Mouse (Mus musculus): ENCODE data around the gene Fgf12.

Gene Fgf12

GRCm38 (mm10) chr16:28476651-28477050, 276.2 kb downstream of the Fgf12 start:
- DNase-seq (ENCODE audit: low spot score in 2 of 2): no peak

GRCm38 (mm10) chr16:28475553-28475952, 277.3 kb downstream of the Fgf12 start:
- DNase-seq (ENCODE audit: low spot score in 2 of 2): no peak

- no peak for DNase-seq (ENCODE audit: low spot score in 2 of 2)
Measured at GRCm38 (mm10) chr16:28454821-28455220, 298.0 kb downstream of the Fgf12 start.

- DNase-seq (ENCODE audit: low spot score in 2 of 2): no peak
Measured at GRCm38 (mm10) chr16:28447114-28447455, 305.8 kb downstream of the Fgf12 start.

- DNase-seq (ENCODE audit: low spot score in 2 of 2): peak in 1 of 2 experiments; percentile 38
Measured at GRCm38 (mm10) chr16:28446334-28447113, 306.3 kb downstream of the Fgf12 start.

GRCm38 (mm10) chr16:28445800-28446333, 307.0 kb downstream of the Fgf12 start:
- no peak for DNase-seq (ENCODE audit: low spot score in 2 of 2)

DNA sequence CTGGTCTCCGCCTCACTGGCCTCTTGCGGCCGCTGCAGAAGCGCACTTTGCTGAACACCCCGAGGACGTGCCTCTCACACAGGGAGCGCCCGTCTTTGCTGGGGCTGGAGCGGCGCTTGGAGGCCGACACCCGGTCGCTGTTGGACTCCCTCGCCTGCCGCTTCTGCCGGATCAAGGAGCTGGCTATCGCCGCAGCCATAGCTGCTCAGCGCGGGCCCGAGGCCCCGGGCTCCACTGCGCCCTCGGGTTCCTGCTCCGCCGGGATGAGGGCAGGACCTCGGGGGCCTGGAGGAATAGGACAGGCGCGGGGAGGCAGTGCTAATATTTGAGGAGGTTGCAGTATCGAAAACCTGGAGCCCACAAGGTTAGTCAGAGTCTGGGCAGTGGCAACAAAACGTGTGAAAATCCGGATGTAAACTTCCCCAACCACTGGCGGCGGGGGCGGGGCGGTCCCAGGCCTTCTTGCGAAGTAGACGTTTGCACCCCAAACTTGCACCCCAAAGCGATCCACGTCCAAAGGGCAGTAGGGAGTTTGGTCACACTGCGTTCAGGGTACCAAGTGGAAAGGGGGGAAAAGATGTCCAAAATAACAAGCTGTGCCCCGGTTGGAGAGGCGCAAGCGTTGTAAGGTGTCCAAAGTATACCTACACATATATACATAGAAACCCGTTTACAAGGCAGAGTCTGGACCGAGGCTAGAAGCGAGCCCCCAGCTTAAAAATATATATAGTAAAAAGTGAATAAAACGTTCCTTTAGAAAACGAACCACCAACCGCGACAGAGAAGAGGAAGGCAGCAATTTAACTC, 307.7 kb downstream of the Fgf12 start:
- no peak for DNase-seq (ENCODE audit: low spot score in 2 of 2)

DNA sequence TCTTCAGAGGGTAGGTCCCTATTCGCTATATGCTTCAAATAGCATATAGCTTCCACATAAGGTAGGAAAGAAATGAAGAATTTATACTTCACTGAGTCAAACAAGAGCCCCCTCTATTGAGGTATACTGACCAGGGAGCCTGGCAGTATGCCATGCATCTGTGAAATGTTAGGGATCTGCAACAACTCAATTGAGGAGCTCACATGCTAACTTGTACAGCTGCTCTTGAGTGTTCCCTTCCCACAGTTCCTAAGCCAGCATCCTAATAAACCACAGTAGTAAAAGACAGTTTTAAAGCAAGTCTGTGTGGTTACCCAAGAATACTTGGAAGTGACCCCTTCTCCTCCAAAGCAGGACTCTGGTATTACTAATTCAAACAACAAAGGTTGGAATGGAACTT, 331.3 kb downstream of the Fgf12 start:
- DNase-seq (ENCODE audit: low spot score in 2 of 2): no peak

GRCm38 (mm10) chr16:28419693-28420299, 333.1 kb downstream of the Fgf12 start:
- no peak for DNase-seq (ENCODE audit: low spot score in 2 of 2)

DNA sequence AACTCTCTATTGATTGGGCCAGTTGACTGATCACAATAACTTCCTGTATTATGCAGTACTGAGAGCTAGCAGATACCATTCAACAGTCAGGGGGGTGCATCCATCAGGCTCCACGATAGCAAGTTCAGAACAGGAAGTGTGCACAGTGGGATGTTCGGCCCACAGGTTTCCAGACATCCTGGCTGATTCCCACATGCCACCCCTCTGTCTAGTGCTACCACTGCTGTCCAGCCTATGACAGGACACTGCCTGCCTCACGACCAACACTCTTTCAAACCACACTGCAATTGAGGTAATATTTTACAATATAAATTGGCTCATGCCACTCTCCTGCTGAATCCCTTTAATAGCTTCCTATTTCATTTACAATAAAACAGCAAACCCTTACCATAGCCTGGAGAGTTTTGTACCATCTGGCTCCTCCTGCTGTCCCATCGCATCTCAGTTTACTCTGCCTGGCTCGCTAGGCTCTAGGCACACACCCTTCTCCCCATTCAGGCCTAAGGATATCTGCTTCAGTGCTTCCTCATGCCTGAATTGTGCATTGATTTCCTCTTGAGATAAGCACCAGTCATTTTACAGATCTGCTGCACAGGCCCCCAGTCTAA, 341.6 kb downstream of the Fgf12 start:
- no peak for DNase-seq (ENCODE audit: low spot score in 2 of 2)

- DNase-seq (ENCODE audit: low spot score in 2 of 2): peak in 1 of 2 experiments; percentile 21
Measured at GRCm38 (mm10) chr16:28408294-28408693, 344.6 kb downstream of the Fgf12 start.

DNA sequence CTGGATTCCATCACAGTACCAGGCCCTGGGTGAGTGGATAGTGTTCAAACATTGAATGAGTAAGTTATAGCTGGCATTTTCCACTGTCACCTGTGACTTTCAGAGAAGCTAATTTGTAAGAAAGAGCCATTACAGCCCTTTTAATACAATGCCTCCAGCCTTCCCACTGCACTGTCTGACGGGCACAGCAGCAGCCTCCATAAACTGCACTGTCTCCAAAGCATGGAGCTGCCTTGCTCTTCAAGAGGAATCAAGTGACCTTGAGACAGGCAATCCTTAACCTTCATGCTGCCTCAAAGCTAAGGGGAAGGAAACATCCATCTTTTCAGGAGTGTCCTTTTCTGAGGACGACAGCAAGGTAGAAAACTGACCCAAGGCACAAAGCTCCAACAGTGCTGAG, 345.0 kb downstream of the Fgf12 start:
- no peak for DNase-seq (ENCODE audit: low spot score in 2 of 2)

DNA sequence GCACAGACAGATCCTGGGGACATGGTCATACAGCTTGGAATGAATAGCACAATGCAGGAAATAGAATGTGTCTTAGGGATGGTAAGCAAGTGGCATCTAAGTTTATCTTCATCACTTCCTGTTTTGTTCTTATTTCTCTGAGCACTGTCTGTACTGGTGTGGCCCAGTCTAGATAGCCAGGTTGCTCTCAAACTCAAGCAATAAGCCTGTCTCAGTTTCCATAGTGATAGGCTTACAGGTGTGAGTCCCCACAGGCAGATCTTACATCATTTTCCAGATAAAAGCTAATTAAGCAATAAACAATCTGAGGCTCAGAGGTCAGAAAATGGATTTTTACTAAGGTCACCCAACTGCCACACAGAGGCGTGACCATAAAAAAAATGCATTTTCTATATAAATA, 348.7 kb downstream of the Fgf12 start:
- no peak for DNase-seq (ENCODE audit: low spot score in 2 of 2)

DNA sequence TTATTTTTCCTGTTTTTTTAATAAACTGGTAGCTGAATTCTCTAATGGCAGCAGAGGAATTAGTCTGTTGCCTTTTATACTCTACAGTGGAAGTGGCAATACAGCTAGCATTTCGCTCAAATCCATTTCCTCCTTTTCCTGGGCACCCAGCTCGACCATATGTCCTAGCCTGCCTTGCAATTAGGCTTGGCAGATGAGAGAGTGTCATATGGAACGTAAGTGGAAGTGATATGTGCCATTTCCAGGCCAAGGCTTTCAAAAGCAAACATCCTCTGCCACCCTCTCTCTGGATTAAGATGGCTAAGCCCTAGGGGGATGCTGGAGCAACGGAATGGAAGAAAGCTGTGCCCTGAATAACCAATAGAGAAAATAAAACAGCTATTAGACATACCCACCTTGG, 350.2 kb downstream of the Fgf12 start:
- DNase-seq (ENCODE audit: low spot score in 2 of 2): no peak

GRCm38 (mm10) chr16:28391283-28391682, 361.6 kb downstream of the Fgf12 start:
- no peak for DNase-seq (ENCODE audit: low spot score in 2 of 2)

DNA sequence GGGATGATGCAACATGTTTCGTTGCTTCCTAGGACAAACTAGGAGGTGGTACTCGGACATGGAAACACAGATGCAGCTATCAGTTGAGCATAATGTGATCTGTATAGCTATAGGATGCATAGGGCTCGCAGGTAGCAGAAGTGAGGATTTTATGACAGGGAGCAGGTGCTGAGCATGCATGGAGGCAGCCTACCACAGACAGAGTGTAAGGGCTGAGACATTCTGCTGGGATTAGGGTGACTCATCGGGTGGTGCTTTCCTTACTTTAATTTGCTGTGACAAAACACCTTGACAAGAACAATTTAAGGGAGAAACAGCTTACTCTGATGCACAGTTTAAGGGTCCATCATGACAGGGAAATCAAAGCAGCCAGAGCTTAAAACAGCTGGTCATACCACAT, 363.8 kb downstream of the Fgf12 start:
- DNase-seq (ENCODE audit: low spot score in 2 of 2): no peak

GRCm38 (mm10) chr16:28374790-28375189, 378.1 kb downstream of the Fgf12 start:
- DNase-seq (ENCODE audit: low spot score in 2 of 2): no peak

DNA sequence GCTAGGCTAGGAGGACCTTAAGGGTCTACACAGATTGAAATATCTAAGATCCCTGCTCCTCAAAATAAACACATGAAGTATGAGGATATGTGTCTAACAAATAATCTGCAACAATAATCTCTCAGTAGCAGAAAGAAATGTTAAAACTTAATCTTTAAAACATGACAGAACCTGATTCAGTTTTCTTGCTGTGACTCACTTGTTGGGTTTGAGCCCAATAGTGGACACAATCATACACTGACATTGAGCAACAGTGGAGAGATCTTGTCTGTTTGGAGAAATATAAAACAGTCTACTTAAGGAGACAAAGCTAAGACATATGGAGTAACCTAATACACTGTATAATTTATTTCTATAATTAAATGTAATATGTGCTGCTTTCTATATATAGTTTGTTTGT, 379.6 kb downstream of the Fgf12 start:
- no peak for DNase-seq (ENCODE audit: low spot score in 2 of 2)

GRCm38 (mm10) chr16:28350624-28351023, 402.2 kb downstream of the Fgf12 start:
- DNase-seq (ENCODE audit: low spot score in 2 of 2): no peak

DNA sequence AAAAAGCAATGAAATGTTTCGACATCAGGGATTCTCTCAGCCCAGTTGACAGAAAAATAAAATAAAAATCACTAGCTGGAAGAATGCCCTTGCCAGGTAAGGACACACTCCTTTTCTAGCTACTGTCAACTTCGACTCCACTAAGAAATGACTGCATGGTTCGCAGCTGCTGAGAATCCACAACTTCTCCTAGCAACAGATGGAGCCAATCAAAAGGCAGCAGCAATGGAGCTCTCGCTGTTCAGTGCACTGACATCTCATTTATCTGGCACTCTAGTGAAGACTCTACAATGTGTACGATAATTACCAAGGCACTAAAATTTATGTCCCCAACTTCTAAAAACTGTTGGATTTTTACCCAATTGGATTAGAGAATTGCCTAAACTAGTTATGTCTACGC, 407.5 kb downstream of the Fgf12 start:
- DNase-seq (ENCODE audit: low spot score in 2 of 2): peak in 1 of 2 experiments; percentile 12

DNA sequence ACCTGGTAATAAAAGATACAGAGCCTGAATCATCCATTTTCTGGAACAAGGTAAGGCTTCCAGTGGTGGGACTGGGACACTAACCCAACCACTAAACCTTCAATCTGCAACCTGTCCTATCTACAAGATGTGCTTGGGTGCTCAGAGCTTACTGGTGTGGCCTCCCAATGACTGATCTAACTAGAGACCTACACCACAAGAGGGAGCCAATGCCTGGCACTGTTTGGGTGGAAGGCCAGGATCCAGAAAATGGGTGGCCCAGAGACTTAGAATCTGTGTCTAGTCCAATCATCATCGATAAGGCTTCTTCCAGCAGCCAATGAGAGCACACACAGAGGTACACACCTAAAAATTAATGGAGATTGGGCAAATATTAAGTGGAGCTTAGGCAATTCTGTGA, 414.9 kb downstream of the Fgf12 start:
- no peak for DNase-seq (ENCODE audit: low spot score in 2 of 2)

DNA sequence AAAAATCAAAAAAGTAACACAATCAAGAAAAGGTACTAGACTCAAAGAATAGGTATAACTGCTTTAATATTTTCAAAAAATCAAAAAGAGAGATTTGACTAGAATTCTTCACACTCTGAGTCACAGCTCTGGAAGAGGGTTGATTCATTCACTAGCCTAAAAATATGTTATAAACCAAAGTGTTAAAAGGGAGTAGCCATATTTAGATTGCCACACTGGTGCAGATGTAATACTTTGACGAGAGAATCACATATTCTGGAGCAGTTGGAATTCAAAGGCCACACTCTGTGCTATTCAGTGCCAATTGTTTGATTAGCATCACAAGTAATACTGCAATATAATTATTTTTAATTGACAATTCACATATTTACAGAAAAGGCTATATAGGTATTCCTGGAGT, 416.2 kb downstream of the Fgf12 start:
- DNase-seq (ENCODE audit: low spot score in 2 of 2): no peak
